Mouse (Mus musculus) intestine, postnatal 0 days (tissue): Measurements from ENCODE around the gene Dnaja1. TPM values are rescaled to one million over a fixed set of nuclear protein-coding genes. Genes with fewer than 3 reads are reported as not detected.

Experiments
- ATAC-seq: fragments of 200-750 bp; cut with Nextera tagmentation; 2 replicates; pipeline ENCODE4 v1.8.0; 2017; ENCODE audit warnings: mild to moderate bottlenecking, moderate TSS enrichment, moderate library complexity
- H3K27ac ChIP-seq: fragments of 300-500 bp; sonication (generic); 2 replicates; pipeline ENCODE4 v1.5.1; 2014; ENCODE audit warnings: mild to moderate bottlenecking, low read depth, low read length, moderate library complexity
- H3K27me3 ChIP-seq: fragments of 300-500 bp; sonication (generic); replicated peaks from 2 replicates; pipeline ENCODE4 v1.6.1; 2014; ENCODE audit warnings: low read length, mixed read lengths; ENCODE audit not compliant: control insufficient read depth, insufficient read depth
- H3K36me3 ChIP-seq: fragments of 300-500 bp; sonication (generic); 2 replicates; pipeline ENCODE4 v1.6.1; 2014; ENCODE audit warnings: mild to moderate bottlenecking, moderate library complexity; ENCODE audit not compliant: control insufficient read depth, insufficient read depth
- H3K4me1 ChIP-seq: fragments of 300-500 bp; sonication (generic); replicated peaks from 2 replicates; pipeline ENCODE4 v1.6.1; 2014; ENCODE audit warnings: antibody characterized with exemption, low read length, mixed read lengths; ENCODE audit not compliant: control insufficient read depth, insufficient read depth
- H3K4me2 ChIP-seq: fragments of 300-500 bp; sonication (generic); replicated peaks from 2 replicates; pipeline ENCODE4 v1.6.1; 2014; ENCODE audit warnings: low read depth, mild to moderate bottlenecking, moderate library complexity
- H3K4me3 ChIP-seq: fragments of 300-500 bp; sonication (generic); 2 replicates; pipeline ENCODE4 v1.5.1; 2014; ENCODE audit warnings: low read depth, low read length
- H3K9ac ChIP-seq: fragments of 300-500 bp; sonication (generic); 2 replicates; pipeline ENCODE4 v1.6.1; 2014; ENCODE audit warnings: mild to moderate bottlenecking, low read depth, low read length
- H3K9me3 ChIP-seq: fragments of 300-500 bp; sonication (generic); 2 replicates; pipeline ENCODE4 v1.6.1; 2016; ENCODE audit warnings: mixed run types; ENCODE audit not compliant: control insufficient read depth
- CTCF ChIP-seq: sonication (generic); IDR thresholded peaks from 2 replicates; pipeline ENCODE4 v1.5.1; 2016; ENCODE audit warnings: low read depth, mild to moderate bottlenecking, control low read depth, antibody characterized with exemption, moderate library complexity
- WGBS: fragments of 180-500 bp; shearing (Covaris S2); extraction: QIAGEN DNeasy Blood & Tissue Kit; methylation state at CpG from one replicate; pipeline ENCODE4 v1.1.7; 2014; 5-methylcytosine and 5-hydroxymethylcytosine counted together
- polyA plus RNA-seq: library from polyadenylated mRNA; unstranded; fragments of >200 nt; fragmentation: Nextera tagmentation; extraction: Ambion mirVana; gene quantifications from 2 replicates; pipeline ENCODE4 v1.2.1, GENCODE M21; 2015

Gene Dnaja1
- 320 and 345 TPM in 2 replicates for polyA plus RNA-seq

GRCm38 (mm10) chr4:40722011-40722666 is at the start of gene Dnaja1:
Dnaja1 (plus strand) TSS chr4:40722150.
- Histone ChIP-seq H3K4me1 (no peaks in the 10 kb centered on the region; the same call in 1 of the 2 replicates), H3K4me3 (peak within 1 kb of the TSS; percentile 98), H3K36me3 (peaks cover 14% of the 10 kb centered on the region), H3K9me3 (no peaks in the 10 kb centered on the region), H3K4me2 (peak within 1 kb of the TSS; percentile 72), H3K27ac (peak within 1 kb of the TSS; percentile 98), H3K9ac (peak within 1 kb of the TSS; percentile 97), H3K27me3 (no peaks in the 10 kb centered on the region)
- 0 out of 2 replicates have a peak, but pooled peaks have one; percentile 11 for TF ChIP-seq CTCF
- 1% methylated on average over 54 of the region's 54 CpGs for WGBS
- peak; percentile 94 for ATAC-seq

GRCm38 (mm10) chr4:40673526-40673925 is 48.4 kb upstream of the Dnaja1 start:
- Histone ChIP-seq H3K4me2 (no peak overlapping the region), H3K36me3 (no peaks in the 10 kb centered on the region), H3K9ac (no peak overlapping the region), H3K4me1 (no peaks in the 10 kb centered on the region), H3K27ac (no peak overlapping the region), H3K27me3 (no peaks in the 10 kb centered on the region), H3K9me3 (no peaks in the 10 kb centered on the region), H3K4me3 (no peak overlapping the region)
- 92% methylated on average over 5 of the region's 5 CpGs for WGBS
- no peak for ATAC-seq
- no peak for TF ChIP-seq CTCF

GRCm38 (mm10) chr4:40676338-40676737 is 45.6 kb upstream of the Dnaja1 start:
- H3K27ac ChIP-seq, result no peak overlapping the region
- no peaks in the 10 kb centered on the region for H3K27me3 ChIP-seq
- no peak for TF ChIP-seq CTCF
- no peak overlapping the region for H3K9ac ChIP-seq
- whole genome bisulfite sequencing, result 18% methylated on average over 14 of the region's 14 CpGs
- H3K36me3 ChIP-seq, result no peaks in the 10 kb centered on the region
- no peaks in the 10 kb centered on the region for H3K4me1 ChIP-seq
- H3K4me2 ChIP-seq, result peak overlapping the region; percentile 43
- no peak for ATAC-seq
- no peak overlapping the region for H3K4me3 ChIP-seq
- no peaks in the 10 kb centered on the region for H3K9me3 ChIP-seq

- no peak overlapping the region for H3K4me3 ChIP-seq
- no peaks in the 10 kb centered on the region for H3K4me1 ChIP-seq
- H3K36me3 ChIP-seq, result no peaks in the 10 kb centered on the region
- TF ChIP-seq CTCF, result peak; percentile 72
- ATAC-seq, result no peak
- no peaks in the 10 kb centered on the region for H3K27me3 ChIP-seq
- H3K9ac ChIP-seq, result no peak overlapping the region
- no peak overlapping the region; the same call in 1 of the 2 replicates for H3K4me2 ChIP-seq
- no peaks in the 10 kb centered on the region for H3K9me3 ChIP-seq
- no peak overlapping the region for H3K27ac ChIP-seq
- WGBS, result 38% methylated on average over 5 of the region's 5 CpGs
Observed at GRCm38 (mm10) chr4:40677132-40677531, 44.8 kb upstream of the Dnaja1 start.

- no peaks in the 10 kb centered on the region for H3K9me3 ChIP-seq
- H3K9ac ChIP-seq, result no peak overlapping the region
- ATAC-seq, result no peak
- H3K36me3 ChIP-seq, result no peaks in the 10 kb centered on the region
- no peak overlapping the region for H3K4me2 ChIP-seq
- TF ChIP-seq CTCF, result peak; percentile 89
- no peak overlapping the region for H3K27ac ChIP-seq
- 53% methylated on average over 5 of the region's 5 CpGs for WGBS
- no peaks in the 10 kb centered on the region for H3K27me3 ChIP-seq
- H3K4me3 ChIP-seq, result no peak overlapping the region
- no peaks in the 10 kb centered on the region for H3K4me1 ChIP-seq
Observed at GRCm38 (mm10) chr4:40680250-40680860, 41.6 kb upstream of the Dnaja1 start.

GRCm38 (mm10) chr4:40681908-40682307 is 40.0 kb upstream of the Dnaja1 start:
- peaks cover 3% of the 10 kb centered on the region; the same call in 1 of the 2 replicates for H3K36me3 ChIP-seq
- no peak overlapping the region for H3K9ac ChIP-seq
- TF ChIP-seq CTCF, result peak; percentile 71
- no peaks in the 10 kb centered on the region for H3K4me1 ChIP-seq
- H3K27ac ChIP-seq, result no peak overlapping the region
- H3K9me3 ChIP-seq, result no peaks in the 10 kb centered on the region
- 13% methylated on average over 3 of the region's 3 CpGs for WGBS
- no peak overlapping the region for H3K4me3 ChIP-seq
- H3K27me3 ChIP-seq, result no peaks in the 10 kb centered on the region
- H3K4me2 ChIP-seq, result no peak overlapping the region
- no peak for ATAC-seq
